Mouse (Mus musculus) Muller cell, postnatal 12 days (primary cell): ENCODE data around the gene Osm.

Experiments
- DNase-seq: peaks from one replicate; pipeline ENCODE4 v3.0.0-alpha.2; 2015; ENCODE audit errors: inconsistent ontology term

Gene Osm

DNA sequence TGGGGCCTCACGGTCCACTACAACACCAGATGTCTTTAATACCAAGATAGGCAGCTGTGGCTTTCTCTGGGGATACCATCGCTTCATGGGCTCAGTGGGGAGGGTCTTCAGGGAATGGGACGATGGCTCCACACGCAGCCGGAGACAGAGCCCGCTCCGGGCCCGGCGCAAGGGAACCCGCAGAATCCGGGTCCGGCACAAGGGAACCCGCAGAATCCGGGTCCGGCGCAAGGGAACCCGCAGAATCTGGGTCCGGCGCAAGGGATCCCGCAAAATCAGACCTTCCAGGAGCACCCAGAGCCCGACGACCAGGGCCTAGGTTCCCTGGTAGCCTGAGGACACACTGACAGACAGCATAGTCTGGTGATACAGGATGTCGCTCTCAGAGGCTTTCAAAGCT lies 3.5 kb downstream of the Osm start:
- no peak for DNase-seq

DNA sequence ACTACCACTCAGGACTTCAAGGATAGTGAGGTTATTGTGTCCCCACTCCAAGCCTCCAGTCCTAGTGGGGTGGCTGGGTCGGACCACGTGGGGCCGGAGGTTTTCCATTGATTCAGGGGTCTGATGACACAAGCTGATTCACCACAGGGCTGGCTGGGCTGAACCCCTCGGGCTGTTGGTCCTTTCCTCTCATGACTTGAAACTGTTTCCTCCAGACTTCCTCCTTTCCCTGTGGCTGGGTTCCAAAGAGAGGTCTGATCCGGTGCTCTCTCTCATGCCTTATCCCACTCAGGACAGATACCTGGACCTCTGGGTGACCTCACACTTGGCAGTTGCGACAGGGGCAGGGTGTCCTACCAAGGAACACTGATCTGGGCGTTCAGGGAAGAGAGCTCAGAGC lies 3.9 kb downstream of the Osm start:
- no peak for DNase-seq

DNA sequence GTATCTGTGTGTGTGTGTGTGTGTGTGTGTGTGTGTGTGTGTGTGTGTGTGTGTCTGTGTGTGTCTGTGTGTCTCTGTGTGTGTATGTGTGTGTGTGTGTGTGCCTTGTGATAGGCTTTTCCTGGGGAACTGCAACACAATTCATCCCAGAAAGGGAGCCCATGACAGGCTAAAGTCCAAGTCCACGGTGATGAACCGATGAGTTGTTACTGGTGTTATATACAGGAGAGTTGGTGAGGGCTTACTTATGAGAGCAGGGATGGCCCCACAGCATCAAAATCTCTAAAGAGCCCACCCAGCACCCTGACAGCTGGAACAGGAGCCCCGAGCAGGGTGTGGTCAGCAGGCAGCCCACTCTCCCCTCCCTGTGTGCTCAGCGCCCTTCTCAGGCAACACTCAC lies 5.0 kb downstream of the Osm start:
- no peak for DNase-seq

DNA sequence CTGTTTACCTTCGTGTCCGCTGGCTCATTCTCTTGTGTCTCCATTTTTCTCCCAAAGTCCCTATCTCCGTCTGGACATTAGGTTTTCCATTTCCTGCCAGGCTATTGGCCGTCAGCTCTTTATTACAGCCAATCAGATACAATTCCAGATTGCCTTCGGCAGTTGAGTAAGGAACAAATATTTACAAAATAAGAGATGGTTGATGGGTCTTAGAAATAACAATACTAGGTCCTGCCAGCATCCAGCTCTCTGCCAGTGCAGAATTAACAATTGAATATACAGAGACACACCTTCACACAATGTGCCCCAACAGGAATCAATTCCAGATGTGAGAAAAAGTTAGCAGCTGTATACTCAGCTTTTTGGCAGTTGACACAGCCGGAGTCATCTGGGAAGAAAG lies 9.9 kb downstream of the Osm start:
- DNase-seq: no peak

DNA sequence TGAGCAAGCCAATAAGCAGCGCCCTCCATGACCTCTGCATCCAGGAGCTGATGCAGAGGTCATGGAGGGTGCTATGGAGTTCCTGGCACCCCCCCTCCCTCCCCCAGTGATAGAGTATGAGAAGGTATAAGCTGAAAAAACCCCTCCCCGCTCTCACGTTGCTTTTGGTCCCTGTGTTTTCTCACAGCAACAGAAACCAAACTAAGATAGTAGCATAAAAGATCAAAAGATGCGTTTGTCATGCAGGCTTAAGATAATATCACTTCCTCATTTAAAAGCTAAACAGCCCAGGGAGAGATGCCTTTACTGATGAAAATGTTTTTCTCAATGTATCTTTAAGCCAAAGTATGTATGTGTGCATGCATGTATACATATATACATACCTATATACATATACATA lies 10.4 kb downstream of the Osm start:
- DNase-seq: no peak

DNA sequence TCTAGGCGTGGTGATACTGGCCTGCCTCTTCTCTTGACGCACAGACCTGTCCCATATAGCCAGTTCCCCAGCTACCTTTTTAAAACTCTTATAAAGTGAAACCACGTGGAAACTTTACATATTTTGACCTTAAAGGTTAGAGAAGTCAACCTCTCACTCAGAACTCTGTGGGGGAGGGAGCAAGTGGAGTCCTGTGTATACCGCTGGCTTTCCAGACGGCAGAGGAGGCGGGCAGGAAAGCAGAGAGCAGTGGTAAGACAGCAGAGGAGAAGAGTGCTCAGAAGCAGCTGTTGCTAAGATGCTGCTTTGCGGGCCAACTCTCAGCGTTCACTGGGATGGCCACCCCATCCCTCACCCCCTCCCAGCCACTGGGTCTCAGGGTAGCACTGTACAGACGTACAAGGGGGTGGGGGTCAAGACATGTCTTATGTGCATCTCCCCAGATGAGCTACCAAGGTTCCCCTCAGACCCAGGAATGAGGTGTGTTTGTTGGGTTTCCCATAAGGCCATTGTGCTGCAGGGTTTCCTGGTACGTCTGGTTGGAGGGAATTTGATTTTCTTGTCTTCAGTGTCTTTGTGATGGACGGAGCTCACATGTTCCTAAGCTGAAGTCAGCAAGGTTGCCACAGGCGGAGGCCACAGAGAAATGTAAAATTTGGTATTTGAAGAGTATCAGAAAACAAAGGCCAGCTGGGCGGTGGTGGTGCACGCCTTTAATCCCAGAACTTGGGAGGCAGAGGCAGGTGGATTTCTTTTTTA lies 11.2 kb downstream of the Osm start:
- no peak for DNase-seq

DNA sequence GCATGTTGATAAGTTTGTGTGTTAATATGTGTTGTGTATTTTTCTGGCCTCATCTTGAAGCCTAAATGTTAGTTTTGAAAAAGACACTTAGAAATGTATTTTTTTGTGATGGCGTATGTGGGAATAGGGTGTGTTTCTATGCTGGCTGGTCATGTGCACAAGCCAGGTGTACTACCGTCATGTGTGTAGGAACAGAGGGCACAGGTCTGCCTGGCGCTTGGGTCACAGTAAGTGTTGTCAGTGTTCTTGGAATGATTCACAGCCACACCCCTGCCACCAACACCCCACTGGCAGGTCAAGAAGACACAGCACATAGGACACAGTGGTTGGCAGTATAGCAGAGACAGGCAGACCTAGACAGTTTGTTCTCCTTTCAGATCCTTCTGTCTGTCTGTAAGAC lies 12.9 kb downstream of the Osm start:
- no peak for DNase-seq

DNA sequence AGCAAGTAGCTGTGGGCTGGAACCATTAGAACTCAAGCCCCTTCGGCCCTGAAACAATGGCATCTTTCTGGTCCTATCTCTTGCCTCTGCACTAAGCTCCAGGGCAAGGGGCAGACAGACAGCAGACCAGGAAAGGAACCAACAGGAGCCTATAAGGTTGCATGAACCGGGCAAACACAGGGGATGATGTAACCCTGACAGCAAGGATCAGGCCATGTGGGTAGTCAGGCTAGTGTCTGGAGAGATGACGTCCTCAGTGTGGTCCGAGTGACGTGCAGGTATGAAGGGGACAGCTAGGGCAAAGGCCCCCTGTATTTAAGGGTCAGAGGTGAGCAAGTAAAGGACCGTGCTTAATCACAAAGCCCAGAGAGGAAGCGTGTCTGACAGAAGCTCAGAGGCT lies 14.1 kb downstream of the Osm start:
- DNase-seq: no peak

DNA sequence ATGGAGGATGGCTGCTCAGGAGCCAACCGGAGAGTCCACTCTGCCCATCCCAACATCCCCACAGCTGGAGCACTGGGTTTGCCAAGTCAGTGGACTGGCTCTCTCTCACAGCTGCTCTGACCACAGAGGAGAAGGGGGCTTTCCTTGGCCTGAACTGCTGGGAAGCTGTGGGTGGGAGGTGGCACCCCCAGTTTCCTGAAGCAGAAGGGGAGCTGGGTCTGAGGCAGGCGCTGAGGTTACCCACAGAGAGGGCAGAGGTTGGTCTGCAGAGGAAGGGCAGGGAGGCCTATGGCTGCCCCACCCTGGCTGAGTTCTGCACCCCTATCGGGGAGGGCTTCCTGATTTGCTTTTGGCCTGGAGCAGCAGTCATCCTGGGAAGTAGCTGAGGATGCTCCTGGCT lies 15.2 kb downstream of the Osm start:
- no peak for DNase-seq

DNA sequence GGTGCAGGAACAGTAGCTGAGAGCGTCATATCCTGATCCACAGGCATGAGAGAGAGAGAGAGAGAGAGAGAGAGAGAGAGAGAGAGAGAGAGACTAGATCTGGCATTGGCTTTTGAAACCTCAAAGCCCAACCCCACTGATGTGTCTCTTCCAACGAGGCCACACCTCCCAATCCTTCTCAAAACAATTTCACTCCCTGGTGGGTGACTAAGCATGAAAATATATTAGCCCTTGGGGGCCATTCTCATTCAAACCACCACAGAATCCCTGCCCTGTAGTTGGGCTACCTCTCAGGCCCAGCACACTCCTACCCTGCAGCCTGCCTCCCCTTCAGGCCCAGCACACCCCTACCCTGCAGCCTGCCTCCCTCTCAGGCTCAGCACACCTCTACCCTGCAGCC lies 16.7 kb downstream of the Osm start:
- DNase-seq: no peak

DNA sequence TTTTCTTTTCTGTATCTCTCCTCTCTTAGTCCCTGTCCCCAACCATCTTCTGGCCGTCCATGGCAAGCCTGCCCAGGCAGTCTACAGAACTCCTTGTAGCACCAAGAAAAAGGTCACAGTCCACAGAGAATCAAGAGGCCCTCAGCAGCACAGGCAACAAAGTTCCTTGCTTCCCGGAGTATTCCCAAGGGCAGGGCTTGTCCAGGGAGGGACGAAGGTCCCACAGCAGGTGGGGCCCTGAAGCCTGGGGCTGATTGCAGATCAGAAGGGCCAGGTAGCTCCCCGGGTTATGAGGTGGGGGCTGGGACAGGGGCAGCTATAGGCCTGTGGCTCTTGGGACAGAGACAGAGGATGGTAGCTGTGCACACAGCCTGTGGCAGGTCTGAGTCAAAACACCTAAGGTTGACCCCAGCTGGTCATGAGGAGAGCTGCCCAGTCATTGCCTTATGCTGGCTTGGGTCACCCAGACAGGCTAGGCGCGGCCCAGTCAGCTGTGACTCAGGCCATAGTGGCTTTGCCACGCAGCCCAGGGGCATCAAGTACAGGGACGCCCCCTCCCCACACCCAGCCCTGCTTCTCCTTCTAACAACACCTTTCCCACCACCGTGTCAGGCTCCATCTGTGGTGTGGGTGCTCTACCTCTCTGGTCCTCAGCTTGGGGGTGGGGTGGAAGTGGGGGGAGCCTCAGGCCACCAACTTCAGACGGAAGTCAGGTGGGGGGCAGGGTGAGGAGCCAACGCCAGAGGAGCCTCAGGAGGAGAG lies 20.8 kb downstream of the Osm start, which contains the start of gene Lif:
Gene Lif, plus strand, starts transcription at position 712 of the 762 bp plus-strand sequence.
- no peak for DNase-seq

DNA sequence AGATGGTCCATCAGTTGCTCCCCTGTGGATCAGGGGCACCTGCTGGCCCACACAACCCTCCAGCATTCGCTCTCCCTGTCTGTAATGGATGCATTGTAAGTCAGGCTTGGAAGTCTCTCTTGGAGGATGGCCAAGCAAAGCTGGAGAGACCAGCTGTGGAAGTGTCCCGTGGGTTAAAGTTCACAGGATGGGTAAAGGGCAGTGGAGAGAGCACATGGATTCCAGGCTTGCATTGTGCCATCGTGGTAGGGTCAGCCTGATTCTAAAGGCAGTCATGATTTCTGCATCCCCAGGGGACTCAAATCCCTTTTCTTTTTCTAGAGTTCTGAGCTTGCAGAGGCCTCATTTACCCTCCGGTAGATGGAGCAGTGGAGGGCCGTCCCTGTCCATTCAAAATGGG lies 21.5 kb downstream of the Osm start:
- no peak for DNase-seq

DNA sequence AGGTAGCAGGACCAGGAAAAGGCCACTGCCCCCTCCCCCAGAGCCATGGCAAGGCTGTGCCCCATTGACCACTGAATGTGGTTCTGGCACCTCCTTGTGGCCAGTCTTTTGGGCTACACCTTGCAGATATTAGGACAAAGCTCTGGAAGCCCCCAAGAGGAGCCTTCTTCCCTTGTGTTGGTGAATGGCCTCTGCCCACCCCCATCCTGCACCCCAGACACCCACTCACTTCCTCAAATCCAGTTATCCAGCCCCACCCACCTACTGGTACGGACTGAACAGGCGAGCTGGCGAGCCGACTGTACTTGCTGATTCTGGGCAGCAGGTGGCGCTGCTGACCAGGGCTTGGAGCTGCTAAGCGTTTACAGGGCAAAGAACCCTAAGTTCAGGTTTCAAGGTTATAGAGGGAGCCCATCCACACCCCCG lies 22.4 kb downstream of the Osm start:
- DNase-seq: peak; percentile 78

DNA sequence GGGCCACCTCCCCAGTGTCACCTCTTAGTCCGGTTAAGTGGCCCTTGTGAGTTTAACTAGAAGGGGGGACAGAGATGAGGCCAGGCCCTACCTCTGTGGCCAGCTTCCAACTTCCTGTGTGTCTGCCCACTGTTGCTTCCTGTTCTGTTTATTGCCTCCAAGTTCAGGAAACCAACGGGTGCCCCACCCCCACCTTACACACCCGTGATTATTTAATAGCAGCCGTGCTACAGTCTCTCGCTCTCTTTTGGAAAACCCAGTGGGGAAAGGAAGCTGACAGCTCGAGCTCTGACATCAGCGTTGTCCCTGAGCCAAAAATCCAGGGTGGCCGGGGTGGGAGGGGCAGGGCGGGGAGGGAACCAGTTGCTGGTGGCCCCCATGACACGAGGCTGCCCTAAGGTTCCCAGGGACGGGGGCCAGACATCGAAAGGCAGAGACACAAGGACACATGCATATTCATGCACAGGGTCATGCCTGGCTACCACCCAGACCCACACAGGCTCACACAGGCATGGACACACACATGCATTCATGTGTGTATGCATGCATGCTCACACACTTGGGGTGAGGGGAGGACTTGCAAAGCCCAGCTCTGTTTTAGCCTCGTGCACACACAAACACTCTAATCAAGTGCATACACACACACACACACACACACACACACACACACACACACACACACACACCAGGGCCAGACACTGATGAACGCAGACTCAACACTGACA lies 24.4 kb downstream of the Osm start:
- DNase-seq: peak; percentile 85

DNA sequence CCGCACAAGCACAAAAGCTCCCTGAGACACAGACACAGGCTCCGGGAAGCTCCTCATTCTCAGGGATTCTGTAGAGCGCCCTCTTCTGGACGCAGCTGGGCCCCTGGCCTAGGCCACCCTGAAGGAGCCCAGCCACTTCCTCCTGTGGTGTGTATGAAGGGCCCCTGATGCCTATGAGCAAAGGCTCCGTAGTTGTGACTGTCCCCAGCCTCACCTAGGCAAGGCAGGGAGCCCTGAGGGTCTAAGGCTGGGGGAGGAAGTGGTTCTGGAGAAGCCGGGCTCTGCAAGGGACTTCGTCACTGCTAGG lies 24.9 kb downstream of the Osm start:
- DNase-seq: peak; percentile 64

DNA sequence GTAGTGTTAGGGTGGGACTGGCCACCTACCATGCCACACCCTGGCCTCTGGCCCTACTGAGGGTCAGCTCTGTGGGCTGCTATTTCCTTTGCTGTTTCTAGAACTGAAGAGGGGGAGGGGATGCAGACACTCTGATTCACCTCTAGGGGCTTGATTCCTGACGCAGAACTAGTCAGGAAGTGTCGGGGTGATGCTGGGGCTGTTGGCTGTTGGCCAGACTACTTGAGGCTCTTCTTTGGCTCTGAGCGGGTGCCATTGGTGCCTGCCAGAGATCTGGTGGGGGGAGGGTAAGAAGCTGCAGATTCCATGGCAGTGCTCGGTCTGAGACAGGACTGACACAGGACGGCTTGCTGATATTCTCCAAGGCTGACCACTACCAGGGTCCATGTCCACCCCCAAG lies 25.7 kb downstream of the Osm start:
- peak; percentile 86 for DNase-seq

DNA sequence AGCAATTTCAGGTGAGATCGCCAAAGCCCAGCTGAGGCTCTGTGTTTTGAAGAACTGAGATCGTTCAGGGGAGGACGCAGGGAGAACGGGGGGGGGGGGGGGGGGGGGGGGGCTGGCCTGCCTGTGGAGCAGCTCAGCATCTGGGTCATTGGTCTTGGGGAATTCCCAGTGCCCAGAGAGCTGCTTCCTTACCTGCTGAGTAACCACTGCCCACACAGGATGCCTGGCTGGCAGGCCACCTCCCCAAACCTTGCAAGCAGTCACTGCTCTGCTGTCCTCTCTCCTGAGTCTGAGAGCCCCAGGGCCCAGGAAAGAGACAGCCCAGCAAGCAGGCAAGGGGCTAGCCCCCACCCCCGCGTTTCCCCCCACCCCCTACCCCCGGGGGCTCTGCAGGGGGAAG lies 26.6 kb downstream of the Osm start:
- peak; percentile 90 for DNase-seq

DNA sequence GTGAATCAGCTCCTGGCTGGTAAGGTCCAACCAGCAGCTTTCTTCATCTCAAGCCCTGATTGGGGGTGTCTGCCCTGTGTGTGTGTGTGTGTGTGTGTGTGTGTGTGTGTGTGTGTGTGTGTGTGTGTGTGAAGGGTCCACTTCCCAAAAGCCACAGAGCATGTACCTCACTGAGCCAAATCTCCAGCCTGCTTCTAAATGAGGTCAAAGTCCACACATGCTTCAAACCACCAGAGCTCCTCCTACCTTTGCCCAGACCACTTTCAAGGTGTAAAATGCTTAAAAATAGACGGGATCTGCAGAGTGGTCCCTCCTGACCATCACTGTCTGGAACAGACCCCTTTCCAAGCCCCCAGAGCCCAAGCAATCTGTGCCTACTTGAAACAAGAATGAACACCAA lies 27.1 kb downstream of the Osm start:
- DNase-seq: no peak

DNA sequence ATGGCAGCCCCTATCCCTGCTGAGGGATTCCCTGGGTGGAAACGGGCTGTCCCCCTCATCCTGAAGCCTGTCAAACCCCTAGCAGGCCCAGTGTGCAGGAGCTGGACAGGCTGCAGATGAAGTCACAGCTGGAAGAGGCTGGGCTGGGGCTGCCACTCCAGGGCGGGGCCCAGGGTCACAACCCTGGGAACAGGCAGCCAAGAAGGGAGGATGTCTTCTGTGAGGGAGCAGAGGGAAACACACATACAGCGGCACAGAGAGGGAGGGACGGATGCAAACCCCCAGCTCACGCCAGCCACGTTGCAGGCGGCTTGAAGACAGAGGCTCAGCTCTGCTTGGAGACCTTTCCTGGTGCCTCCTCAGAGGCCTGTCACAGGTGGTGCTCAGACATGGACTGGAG lies 27.8 kb downstream of the Osm start:
- no peak for DNase-seq

DNA sequence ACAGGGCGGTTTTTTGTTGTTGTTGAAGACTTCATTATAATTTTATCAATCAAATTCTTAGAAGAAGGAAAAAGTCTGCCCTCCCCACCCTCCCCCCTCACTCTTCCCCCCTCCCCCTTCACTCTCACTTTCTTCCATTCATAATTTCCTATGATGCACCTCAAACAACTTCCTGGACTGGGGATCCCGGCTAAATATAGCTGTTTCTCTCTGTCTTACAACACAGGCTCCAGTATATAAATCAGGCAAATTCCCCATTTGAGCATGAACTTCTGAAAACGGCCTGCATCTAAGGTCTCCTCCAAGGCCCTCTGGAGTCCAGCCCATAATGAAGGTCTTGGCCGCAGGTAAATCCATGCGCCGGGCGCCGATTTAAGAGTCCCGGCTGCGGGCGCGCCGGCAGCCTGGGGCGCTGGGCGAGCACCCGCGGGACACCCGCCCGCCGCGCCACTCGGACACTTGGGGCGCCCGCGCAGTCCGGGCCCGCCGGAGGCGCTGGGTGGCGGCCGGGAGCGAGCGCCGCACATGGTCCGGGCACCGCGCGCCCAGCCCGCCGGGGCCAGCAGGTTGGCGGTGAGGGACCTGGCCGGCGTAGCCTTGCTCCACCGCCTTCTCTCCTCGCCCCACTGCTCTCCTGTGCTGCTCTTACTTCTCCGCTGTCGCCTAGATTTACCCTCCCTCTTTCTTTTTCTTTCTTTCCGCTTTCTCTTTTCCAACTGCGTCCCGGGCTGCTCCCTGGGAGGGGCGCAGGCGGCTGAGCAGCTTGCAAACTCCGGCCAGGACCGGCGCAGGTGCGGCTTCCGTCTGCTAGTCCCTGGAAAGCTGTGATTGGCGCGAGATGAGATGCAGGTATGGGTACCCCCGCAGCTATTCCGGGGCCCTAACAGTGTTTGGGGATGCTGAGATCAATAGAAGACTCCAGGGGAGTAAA lies 30.3 kb downstream of the Osm start:
- DNase-seq: peak; percentile 78

DNA sequence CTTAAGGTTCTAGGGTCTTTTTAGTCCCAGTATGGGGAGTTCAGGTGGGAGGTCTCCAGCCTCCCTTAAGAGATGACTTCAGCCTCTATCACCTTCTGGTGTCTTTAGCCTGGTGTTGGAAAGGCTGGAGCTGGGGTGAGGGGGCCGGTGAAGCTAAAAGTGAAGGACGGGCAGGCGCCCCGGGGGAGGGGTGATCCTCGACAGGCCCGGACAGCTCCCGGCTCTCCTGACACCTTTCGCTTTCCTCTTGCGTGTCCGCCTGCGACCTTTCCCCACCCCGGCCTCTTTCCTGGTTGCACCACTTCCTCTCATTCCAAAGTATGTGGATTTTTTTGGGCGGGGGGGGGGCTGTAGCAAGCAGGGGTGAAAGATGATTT lies 31.0 kb downstream of the Osm start:
- peak; percentile 77 for DNase-seq

DNA sequence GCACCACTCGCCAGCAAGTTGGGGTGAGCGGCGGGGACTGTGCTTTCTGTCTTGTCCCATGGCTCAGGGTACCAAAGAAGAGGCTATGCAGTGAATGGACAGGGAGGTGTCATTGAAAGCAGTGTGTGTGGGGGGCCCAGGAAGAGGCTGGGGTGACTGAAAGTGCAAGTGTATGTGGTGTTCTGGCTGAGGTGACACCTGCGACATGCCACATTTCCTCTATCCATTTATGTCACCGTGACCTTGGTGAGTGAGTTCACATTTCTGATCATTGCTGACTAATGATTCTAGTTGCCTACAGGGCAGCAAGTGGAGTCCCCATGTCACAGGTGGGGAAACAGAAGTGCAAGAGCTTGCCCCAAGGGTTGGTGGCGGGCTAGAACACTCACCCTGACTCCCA lies 32.3 kb downstream of the Osm start:
- no peak for DNase-seq
